Mouse (Mus musculus): ENCODE measurements around the gene Fndc3b.

Gene Fndc3b

DNA sequence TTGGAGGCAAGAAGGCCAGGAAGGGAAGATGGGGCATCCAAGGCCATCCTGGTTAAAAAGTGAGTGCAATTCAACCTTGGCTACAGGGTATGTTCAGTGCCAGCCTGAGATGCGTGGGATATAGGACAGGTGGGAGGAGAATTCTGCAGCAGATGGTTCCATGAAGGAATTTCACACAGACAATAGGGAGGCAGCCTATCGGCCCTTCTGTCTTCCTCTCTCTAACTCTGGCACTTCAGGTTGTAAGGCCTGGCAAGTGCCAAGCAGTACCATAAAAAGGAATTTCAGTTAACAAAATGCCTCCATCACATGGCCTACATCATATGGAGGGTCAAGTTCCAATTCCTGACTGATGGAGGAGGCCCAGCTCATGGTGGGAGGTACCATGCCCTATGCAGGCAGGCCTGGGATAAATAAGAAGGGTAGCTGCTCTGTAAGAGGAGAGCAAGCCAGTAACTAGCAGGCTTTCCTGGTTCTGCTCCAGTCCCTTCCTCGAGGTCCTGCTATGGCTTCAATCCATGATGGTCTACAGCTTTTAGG, 155.6 kb downstream of the Fndc3b start:
- no peak for DNase-seq (ENCODE audit: low spot score)

- no peak for DNase-seq (ENCODE audit: low spot score)
Observed at GRCm38 (mm10) chr3:27554325-27554724, 156.8 kb downstream of the Fndc3b start.

DNA sequence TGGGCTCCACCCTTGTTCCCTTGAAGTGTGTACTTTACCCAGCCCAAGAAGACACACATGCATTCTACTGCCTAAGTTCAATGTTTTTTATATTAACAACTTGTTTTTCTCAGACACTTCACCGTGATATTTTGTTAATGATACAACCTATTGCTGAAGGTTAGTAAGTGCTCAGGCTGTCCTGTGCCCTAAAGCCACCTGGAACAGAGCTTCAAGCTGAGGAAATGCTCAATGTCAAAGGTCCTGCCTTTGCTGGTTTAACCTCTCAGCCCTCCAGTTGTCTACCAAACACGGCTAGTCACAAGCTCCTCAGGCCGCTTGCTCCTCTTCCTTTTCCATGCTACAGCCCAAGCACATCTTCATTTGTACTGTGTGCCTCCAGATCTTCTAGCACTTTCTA, 157.3 kb downstream of the Fndc3b start:
- DNase-seq (ENCODE audit: low spot score) = no peak

DNA sequence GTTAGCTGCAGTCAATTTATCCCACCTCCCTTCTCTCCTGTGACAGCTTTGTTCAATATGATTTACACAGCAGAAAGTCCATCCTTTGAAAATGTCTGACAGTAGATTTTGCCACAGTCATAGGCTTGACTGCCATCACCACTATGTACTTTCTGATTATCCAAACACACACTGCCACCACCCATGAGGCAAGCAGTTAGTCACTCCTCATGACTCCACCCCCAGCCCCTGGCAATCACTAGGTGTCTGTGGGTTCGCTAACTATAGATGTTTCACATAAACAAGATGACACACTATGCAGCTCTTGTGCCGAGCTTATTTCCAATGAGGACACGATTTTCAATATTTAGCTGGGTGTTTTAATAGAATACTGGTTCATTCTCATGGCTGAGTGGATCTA, 160.1 kb downstream of the Fndc3b start:
- no peak for DNase-seq (ENCODE audit: low spot score)

DNA sequence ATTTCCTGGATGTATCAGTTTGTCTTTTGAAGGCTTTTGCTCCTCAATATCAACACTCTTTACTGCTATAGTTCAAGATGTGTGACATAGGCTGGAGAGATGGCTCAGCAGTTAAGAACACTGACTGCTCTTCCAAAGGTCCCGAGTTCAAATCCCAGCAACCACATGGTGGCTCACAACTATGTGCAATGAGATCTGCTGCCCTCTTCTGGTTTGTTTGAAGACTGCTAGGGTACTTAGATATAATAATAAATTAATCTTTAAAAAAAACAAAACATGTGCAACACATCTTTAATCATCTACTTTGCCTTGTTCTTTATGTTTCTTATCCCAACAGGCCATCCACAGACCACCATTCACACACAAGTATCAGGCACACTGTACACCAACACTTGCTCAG, 160.7 kb downstream of the Fndc3b start:
- DNase-seq (ENCODE audit: low spot score) = no peak

DNA sequence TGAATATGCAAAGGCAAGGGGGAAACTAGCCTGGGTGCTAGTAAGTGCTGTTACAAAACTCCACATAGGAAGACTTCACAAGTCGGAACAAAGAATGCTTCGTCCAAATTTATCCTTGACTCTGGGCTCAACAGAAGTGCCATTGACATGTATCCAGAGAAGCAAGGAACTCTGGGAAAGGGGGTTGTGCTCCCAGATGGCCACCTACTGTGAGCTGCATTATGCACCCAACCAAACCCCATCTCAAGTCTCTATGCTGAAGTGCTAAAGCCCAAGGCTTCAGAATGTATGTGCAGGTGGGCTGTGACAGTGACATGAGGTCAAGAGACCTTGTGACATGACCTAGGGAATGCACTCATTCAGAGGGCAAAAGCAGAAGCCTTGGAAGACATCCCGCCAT, 165.5 kb downstream of the Fndc3b start:
- no peak for DNase-seq (ENCODE audit: low spot score)

DNA sequence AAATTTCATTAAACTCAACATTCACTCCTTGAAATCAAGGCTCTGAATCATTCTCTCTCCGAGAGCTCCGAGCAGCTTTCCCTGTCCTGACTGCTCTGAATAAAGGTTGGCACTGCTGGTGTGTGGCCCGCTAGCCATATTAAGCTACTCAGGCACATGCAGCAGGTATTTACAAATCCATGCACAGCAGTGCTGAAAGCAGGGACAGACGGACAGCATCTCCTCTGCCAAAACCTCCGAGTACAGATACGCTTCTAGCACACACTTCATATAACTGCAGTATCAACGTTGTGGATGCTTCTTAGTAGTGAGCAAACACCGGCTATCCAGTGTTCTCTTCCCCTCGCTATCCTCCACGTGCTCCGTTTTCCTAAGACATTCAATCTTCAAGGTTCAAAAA, 167.0 kb downstream of the Fndc3b start:
- no peak for DNase-seq (ENCODE audit: low spot score)

GRCm38 (mm10) chr3:27541841-27542240, 169.3 kb downstream of the Fndc3b start:
- no peak for DNase-seq (ENCODE audit: low spot score)

GRCm38 (mm10) chr3:27541181-27541580, 169.9 kb downstream of the Fndc3b start:
- no peak for DNase-seq (ENCODE audit: low spot score)

- DNase-seq (ENCODE audit: low spot score) = no peak
Observed at GRCm38 (mm10) chr3:27534208-27534607, 176.9 kb downstream of the Fndc3b start.

DNA sequence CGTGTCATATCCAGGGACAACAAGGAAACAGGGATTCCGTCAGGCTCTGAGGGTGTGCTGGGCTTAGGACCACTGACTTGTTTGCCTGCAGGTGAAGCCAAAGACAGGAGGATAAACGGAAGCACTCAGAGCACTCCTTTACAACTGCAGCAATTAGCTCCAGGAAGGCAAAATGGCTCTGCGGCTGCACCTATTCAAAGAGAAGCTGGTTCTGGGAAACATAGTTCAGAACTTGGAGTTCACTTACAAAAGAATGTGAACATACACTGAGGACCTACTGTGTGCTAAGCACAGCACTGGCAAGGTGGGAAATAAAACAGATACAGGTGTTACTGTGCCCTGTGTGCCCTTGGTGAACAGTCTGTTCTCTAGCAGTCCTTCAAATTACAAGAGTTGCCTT, 177.4 kb downstream of the Fndc3b start:
- no peak for DNase-seq (ENCODE audit: low spot score)

GRCm38 (mm10) chr3:27531993-27532392, 179.1 kb downstream of the Fndc3b start:
- no peak for DNase-seq (ENCODE audit: low spot score)

GRCm38 (mm10) chr3:27530370-27530769, 180.7 kb downstream of the Fndc3b start:
- no peak for DNase-seq (ENCODE audit: low spot score)

- no peak for DNase-seq (ENCODE audit: low spot score)
Observed at GRCm38 (mm10) chr3:27529221-27530051, 181.7 kb downstream of the Fndc3b start.

GRCm38 (mm10) chr3:27526991-27527390, 184.1 kb downstream of the Fndc3b start:
- no peak for DNase-seq (ENCODE audit: low spot score)

- no peak for DNase-seq (ENCODE audit: low spot score)
Observed at GRCm38 (mm10) chr3:27523176-27523936, 187.8 kb downstream of the Fndc3b start.

GRCm38 (mm10) chr3:27520391-27520790, 190.7 kb downstream of the Fndc3b start:
- no peak for DNase-seq (ENCODE audit: low spot score)

GRCm38 (mm10) chr3:27519481-27519880, 191.6 kb downstream of the Fndc3b start:
- DNase-seq (ENCODE audit: low spot score) = no peak

DNA sequence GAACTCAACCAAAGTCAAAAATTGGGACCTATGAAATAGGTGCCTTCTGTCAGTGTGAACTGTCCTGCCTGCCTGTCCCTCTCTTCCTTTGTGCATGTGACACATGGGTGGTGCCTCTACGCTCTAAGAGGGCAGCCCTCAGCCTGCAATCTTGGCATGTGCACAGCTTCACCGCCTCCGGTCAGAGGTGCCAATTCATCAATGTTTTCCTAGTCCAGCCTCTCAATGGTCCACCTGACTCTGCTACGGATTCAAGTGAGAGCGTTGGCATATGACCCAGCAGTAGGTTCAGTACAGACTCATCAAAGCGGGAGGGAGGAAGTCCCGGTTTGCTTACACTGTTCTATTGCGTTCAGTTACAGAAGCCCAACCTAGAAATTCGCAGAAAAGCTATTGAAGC, 192.2 kb downstream of the Fndc3b start:
- DNase-seq (ENCODE audit: low spot score) = no peak

GRCm38 (mm10) chr3:27516536-27516935, 194.6 kb downstream of the Fndc3b start:
- DNase-seq (ENCODE audit: low spot score) = no peak

DNA sequence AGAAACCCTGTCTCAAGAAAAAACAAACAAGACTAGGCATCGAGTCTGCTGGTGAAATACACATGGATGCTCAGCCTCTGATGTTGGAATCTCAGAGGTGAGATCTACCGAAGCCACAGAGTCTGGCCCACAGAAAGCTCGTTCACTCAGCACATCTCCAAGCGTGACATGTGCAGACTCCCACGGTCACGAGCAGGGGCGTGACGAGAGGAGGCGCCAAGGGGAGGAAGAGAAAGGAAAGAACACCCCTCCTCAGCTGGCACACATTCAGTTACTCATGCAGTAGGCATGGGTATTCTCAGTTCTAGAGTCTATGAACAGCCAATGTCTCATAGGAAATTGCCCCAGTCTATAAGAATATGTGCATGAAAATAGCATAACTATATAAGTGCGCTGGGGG, 199.3 kb downstream of the Fndc3b start:
- no peak for DNase-seq (ENCODE audit: low spot score)

DNA sequence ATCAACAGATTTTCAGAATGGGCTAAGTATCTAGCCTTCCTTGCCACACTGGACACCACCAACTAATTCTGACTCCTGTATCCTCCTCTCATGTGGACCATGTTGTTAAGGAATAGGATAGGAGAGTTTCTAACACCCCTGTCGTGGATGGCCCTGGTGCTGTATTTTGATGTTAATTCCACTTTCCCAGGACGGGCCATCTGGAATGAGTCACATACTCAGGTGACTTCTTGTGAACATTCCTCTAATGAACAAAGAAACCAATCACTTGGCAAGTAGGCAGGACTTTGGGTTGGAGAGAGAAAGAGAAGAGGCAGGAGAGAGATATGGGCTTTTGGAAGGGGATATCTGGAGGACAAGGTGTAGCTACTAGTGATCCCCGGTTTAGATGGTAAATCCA, 204.2 kb downstream of the Fndc3b start:
- no peak for DNase-seq (ENCODE audit: low spot score)

DNA sequence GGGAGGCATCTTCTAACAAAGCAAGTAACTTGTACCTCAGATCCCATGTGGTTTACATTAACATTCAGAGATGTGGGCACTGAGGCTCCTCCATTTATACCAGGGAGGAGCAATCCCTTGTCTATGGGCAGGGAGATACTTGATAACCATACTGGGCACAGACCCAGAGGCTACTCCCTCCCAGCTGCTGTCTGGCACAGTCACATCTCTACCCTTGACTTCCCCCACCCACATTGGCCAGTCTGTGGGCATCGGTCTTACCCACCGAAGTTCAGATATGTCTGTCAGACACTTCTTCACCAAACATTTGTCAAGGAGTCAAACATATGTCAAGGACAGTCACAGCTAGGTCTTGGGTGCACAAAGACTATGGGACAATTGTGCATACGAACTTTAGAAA, 205.5 kb downstream of the Fndc3b start:
- DNase-seq (ENCODE audit: low spot score) = no peak
